Mouse (Mus musculus): ENCODE data around the gene Btla.

Gene Btla

DNA sequence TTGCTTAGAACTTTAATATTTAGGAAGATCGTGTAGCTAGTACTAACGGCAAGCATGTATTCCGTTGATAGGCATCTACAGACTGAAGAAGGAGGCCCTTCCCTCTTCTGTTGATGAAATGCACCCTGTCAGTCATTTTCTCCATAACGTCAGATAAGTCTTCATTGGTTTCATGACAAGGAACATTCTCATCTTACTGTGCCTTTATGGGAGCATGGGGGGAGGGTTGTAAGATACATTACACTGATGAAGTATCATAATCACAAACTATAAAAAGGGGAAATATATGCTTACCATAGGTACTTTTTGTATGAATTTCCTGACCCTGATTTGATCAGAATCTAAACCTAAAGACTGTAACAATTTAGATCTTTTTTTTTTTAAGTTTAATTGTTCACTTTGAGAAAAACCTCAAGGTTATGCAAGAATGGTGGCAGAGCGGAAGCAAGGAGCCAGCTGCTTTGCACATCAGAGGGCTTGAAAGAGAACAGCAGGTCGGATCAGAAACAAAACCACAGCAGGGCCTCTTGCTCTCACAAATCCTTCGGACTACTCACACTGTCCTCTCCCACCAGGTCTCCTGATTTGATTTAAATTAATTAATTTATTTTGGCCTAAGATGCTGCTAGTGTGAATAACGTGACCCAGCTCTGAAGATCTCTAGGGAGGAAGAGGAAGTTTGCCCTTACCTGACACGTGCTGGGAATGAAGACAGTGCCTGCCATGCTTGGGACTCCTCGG is at the start of gene Btla:
Gene Btla (plus strand): TSS at position 668 of the 741 bp plus-strand sequence.
- DNase-seq (ENCODE audit: low read depth): peak; percentile 85

DNA sequence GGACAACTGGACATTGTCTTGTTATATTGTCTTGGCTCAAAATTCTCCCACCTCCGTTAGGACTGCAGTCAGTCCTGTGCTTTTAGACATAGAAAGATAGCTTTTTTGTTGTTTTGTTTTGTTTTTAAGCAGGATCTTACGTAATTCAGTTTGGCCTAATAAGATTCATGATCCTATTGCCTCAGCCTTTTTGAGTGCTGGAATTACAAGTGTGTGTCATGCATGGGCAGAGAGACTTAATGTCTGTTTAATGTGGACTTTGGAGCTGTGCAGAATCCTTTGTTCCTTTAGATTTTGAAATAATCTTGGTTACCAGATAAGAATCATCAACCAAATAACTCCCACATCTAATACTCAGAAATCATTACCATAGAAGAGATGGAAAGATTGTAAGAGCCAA is 45.6 kb upstream of the Btla start:
- DNase-seq (ENCODE audit: low read depth): no peak

DNA sequence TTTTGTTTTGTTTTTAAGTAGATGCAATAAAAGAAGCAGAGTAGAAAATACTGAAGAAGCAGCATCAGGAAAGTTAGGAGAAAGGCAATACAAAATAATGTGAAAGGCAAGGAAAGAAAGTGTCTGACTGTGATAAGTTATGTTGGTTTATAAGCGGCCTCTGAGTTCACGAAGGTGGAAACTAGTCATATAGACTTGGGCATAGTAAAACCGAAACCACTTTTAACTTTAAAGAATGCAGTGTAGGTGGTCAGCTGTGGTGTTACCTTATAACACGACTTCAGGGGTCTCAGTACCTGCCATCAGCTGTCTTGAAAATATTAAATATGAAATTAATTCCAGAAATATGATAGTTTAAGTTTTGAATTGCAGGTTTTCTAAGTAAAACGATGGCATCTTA is 42.3 kb upstream of the Btla start:
- no peak for DNase-seq (ENCODE audit: low read depth)

DNA sequence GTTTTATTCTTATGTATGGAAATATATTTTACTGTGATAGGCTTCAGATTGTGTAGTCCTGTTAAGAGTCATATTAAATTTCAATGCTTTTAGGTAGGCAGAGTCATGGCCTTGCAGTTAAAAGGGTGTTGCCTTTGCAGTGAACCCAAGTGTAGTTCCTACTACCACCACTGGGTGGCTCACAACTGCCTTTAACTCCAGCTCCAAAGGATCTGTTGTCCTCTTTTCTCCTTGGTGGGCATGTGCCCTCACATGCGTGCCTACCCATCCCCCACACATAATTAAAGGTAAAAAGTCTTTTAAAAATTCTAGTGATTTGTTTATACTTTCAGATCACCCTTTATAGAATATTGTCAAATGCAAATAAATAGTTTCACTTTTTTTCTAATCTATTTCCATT is 31.5 kb upstream of the Btla start:
- DNase-seq (ENCODE audit: low read depth): peak; percentile 84

DNA sequence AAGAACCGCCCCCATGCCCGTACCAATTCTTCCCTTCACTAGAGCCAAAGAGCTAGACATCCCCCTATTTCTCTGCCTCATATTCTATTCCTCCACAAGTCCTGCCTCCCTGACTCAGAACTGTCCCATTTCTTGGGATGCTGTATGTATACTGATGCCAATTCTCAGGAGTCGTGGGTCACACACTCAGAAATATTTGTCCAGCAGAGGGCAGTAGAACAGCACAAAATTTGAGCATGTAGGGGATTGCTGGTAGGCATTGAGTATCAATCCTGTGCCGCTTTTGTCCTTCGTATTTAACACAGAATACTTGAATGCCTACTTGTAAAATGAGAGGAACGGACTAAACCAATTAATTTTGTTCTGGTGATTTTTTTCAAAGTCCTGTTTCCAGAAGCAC is 27.3 kb upstream of the Btla start:
- peak; percentile 90 for DNase-seq (ENCODE audit: low read depth)

DNA sequence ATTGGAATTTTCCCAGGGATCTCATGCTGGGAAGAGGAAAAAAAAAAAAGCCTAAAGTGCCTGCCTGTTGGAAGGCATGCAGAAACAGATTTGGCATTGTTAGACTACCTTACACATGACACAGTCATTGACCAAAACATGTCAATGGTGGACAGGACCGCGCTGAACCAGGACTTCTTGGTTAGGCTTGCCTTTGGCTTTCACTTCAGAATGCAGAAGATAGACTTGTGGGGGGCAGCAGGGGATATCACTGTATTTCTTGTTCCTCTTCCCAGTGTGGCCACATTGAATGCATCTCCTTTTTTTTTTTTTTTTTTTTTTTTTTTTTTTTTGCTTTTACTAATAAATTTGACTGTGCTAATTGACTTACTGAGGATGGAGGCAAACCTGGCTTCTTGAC is 22.7 kb upstream of the Btla start:
- DNase-seq (ENCODE audit: low read depth): no peak

DNA sequence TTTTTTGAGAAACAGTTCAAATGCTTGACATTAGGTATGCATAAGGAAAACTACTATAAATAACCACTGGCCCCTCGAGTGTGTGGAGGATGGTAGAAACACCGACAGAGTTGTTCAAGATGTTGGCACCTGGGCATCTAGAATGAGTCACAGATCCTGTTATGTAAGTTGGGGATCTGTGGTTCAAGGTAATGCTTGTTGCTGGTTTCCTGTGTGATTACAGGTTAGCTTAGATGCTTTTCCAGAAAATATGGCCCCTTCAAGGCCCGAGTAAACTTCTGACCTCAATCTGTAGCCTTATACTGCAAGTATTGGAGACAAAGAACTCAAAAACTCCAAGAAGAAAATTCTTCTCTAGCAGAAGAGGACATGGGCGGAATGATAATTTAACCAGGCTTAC is 19.7 kb upstream of the Btla start:
- DNase-seq (ENCODE audit: low read depth): no peak

DNA sequence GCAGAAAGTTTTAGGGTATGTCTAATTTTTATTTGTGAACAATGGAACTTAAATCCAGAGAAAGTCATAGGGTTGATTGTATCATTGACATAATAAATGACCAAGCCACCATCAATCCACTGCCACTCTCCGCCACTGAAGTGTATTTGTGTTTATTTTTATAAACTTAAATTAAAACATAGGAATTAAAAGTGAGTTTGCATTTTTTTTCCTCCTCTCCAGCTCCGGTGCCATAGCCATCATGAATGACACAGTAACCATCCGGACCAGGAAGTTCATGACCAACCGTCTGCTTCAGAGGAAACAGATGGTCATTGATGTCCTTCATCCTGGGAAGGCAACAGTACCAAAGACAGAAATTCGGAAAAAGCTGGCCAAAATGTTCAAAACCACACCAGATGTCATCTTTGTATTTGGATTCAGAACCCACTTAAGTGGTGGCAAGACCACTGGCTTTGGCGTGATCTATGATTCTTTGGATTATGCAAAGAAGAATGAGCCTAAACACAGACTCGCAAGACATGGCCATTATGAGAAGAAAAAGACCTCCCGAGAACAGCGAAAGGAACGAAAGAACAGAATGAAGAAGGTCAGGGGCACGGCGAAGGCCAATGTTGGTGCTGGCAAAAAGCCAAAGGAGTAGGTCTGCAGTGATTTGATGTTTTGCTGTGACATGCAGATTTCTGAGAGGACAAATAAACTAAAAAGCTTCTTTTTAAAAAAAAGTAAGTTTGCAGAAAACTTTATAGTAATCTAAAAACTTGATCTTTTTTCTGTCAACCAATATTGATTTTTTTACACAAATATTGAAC is 19.1 kb upstream of the Btla start:
- DNase-seq (ENCODE audit: low read depth): no peak

DNA sequence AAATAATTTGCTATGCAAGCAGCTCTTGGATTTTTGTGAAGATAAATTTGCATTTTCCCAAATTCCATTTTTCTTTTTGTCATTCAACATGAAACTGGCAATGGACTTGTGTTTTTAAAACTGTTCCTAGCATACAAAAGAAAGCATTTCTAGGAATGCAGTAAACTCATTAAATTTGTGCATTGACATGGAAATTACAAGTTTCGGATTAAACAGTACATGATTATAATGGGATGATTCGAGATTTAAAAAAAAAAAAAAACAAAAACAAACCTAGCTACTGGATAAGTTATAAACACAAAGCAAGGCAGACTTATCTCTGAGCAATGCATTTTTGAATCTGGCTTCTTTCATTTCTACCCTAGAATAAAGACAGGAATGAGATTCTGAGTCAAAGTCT is 2.1 kb upstream of the Btla start:
- DNase-seq (ENCODE audit: low read depth): no peak

DNA sequence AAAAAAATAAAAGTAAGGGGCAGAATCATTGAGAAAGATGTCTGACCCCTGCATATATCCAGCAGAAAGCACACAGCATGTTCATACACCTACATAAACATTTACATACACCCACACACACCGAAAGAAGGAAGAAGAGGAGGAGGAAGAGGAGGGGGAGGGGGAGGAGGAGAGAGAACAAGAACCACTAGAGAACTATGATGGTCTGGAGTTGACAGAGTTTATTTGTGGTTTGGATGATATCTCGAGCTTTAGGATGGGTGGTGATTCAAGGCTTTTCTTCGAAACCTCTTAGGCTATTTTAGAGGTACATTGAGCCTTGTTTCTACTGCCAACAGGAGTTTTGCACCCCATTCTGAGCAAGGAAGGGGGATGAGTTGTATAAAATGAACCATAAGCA is 1.3 kb upstream of the Btla start:
- peak; percentile 59 for DNase-seq (ENCODE audit: low read depth)

DNA sequence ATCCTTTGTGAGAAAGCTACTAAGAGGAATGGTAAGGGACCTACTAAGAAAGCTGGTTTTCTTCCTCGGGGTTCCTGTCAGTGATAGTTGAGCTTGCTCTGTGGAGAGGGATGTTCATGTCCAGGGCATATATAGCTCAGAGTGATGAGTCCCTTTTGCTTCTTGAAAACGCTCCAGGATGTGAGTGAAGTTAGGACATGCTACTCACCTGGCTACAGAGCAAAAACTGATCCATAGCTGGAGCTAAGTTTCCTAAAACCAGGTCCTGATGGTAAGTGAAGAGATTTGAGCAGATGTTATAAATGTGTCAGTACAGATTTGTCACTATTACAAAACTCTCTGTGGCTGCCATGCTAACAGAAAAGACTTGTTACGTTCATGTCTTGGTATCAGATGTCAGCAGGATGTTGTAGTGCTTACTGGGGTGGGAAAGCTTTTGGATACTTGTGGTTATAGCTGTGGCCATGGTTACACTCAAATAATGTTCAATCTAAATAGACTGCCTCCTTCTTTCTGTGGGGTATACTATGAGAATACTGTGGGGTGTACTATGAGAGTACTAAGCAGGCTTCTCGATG is 405 bp downstream of the Btla start:
- DNase-seq (ENCODE audit: low read depth): peak; percentile 79

DNA sequence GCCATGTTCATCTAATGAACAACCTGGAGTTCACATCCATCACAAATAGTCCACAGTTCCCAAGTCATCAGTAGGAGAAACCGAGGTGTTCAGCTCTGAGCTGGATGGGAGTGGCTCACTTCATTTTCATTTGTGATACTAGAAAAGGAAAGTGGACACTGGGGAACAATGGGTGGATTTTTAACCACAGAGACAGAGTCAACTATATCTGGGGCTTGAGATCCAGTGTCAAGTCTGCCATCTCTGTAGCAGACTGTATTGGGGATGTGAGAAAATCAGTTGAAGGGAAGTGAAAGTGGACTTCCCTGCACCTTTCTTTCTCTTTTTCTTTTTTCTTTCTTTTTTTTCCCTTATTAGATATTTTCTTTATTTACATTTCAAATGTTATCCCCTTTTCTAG is 2.9 kb downstream of the Btla start:
- DNase-seq (ENCODE audit: low read depth): no peak

DNA sequence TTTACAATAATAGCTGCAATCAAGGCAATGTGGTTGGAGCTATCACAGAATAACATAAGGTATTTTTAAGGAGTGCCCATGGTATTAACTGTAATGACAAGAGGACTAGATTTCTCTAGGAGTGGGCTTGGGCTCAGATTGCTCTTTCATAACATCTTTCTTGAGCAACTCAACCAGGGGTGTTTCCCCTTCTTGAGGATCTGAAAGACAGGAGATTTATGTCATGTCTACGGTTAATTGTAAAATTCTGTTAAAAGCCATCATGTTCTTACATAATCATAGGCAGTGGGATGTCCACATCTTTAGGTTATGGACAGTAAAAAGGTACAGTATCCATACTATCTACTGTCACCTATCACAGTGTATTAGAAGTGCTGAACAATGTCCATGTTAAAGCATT is 7.2 kb downstream of the Btla start:
- DNase-seq (ENCODE audit: low read depth): no peak

DNA sequence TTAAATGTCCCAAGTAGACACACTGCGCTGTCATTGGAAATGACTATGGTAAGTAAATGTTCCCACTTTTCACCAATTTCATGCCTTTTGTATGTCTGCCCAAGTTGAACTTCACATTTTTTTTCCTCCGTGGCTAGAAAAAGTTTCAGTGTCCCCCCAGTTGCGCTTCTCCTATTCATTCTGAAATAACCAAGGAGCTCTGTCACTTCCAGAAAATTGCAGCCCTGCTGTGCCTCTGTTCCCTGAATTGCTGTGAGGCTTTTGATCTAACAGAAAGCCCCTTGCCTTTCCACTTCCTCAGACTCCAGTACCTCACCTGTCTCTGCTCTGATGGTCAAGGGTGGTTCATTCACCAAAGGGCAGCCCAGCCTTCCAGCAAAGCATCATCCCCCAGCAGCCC is 8.9 kb downstream of the Btla start:
- no peak for DNase-seq (ENCODE audit: low read depth)

DNA sequence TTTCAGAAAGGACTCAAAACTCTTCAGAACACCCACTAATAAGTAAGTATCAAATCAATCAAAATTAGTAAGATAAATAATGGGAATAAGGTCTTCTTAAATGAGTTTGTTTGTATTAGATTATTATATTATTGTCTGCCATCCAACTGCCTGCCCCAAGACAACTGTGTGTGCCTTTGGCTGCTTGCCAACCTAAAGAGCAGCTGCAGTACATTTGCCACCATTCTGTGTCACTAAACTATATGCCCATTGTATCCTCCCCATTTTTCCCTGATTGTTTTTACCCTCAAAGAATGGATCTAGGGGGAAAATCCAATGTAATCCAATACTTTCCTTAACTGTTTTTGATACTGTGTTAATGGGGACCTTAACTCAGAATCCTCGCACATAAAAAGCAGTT is 18.6 kb downstream of the Btla start:
- DNase-seq (ENCODE audit: low read depth): no peak

DNA sequence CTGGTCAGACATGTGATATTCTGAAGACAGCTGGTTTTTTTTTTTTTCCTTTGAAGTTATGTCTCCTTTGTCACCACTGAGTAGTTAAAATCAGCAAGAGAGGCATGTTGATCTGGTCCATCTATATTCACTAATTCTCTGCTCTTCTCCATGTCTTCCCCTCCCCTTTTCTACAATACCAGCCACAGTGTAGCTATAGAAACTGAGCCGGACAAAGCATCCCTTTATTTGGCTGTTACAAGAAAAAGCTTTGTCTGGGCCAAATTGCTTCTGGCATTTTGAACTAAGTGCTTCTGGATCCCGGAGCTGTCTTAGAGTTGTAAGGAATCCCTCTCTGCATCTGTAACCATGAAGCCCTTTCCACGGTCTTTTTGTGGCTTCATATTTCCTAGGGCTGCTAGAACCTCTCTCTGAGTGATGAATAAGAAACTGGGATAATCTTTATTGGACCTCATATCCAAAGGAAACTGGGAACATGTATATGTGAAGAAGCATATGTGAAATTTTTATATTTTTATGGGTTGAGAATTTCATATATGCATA is 20.9 kb downstream of the Btla start:
- DNase-seq (ENCODE audit: low read depth): no peak

DNA sequence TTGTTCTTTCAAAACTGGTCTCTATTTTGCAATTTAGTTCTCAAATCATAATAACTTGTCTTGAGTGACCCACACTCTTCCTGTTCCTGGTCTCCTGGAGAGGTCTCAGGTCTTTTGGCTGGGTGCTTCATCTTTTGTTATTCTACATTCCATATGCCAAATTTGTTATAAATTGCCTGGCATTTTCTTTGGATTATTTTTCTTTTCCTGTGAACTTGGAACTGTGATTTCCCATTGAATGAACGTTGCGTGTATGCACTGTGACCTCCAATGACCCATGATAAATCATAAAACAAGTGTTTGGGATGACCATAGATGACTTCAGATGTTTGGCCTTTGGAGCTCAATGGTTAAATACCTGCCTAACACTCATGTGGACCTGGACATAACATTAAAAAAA is 25.6 kb downstream of the Btla start:
- DNase-seq (ENCODE audit: low read depth): no peak

DNA sequence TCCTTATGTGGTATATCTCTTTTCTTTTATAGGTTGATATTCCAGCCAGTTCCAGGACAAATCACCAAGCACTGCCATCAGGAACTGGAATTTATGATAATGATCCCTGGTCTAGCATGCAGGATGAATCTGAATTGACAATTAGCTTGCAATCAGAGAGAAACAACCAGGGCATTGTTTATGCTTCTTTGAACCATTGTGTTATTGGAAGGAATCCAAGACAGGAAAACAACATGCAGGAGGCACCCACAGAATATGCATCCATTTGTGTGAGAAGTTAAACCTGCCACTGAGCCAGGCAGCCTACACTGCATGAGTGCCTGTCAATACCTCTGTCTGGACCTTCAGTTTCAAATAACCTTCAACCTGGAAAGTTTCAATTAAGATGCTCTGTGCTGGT is 26.2 kb downstream of the Btla start:
- no peak for DNase-seq (ENCODE audit: low read depth)

DNA sequence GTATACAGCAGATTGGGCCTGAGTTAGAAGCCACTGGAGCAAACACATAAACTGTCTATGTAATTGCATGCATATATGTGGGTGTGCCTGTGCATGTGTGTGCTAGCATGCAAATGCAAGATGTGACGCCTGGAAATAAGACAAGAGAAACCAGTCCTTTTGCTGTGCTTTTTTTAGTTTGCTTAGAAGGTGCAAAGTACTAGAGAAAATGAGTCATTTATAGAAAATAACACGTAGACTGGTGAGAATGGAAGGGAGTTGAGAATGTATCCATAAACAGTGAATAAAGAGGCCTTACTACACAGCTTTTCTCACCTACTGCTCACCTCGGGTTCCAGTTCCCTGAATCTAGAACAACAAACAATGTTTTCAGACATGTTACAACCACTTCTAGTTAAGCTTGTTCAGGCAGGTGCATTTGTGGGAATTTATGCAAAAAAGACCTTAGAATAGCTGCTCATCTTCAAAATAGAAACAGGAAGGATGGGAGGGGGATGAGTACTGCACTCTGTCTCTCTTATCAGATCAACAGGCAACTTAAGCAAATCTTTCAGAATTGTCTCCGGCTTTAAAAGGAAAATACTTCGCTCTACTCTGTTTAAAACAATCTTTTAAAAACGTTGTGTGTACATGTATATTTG is 27.8 kb downstream of the Btla start:
- DNase-seq (ENCODE audit: low read depth): peak; percentile 72

DNA sequence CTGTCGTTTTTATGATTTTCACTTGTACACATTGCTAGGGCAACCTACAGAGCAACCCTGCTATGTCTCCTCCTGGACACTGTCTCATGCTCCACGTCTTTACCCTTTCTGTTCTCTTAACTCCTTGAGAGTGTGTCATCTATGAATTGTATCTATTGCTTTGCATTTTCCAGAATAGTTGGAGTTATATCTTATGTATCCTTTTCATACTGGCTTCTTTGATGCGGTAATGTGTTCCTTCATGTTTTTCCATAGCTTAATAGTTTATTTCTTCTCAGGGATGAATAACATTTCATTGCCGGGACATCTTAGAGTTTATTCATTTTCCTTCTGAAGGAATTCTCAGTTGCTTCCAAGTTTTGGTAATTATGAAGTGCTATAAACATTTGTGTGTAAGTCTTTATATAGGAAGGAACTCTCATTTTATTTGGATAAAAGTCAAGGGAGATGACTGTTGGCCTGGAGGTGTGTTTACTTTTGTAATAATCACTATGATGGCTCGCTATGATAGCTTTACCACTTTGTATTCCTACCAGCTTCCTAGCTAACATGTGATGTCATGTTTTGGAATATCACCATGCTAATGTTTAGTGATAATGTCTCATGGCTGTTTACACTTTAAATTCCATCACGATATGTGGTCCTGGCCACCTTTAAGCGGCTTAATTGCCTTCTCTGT is 31.2 kb downstream of the Btla start:
- DNase-seq (ENCODE audit: low read depth): no peak

DNA sequence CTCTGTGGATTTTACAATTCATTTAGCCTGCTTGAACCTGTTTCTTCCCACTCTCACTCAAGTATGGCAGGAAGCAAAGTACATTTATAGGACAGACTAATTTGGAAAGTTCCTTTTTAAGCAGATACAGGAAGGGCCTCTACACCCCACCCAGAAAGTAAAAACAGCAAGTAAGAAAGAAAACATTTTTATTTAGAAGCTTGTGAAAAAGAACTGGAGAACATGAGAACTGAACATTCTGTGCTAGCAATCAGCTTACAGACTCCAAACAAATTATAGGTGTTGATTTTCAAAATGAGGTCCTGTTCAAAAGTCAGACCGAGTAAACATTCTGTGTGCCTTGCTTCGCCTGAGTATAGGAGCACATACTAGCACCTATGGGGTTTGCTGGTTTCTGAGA is 32.8 kb downstream of the Btla start:
- DNase-seq (ENCODE audit: low read depth): peak; percentile 32

DNA sequence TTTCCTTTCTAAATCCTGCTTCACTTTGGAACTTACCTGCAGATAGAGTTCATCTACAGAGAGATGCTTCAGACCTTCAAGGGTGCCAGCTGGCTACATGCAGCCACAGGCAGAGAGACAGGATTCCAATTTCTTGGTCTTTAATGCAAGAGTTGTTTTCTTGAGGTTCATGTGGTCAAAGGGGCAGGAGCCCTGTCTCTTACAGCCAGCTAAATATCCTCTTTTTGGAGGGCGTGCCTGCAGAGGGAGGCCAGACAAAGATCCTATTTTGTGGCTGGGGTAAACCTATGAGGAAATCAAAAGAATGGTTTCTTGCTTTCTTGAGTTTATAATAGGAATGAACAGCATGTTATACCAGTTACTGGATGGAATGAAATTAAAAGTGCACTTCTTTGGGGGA is 33.5 kb downstream of the Btla start:
- DNase-seq (ENCODE audit: low read depth): no peak
